Mouse (Mus musculus) cortical plate, adult 2 months (tissue): ENCODE results near the gene Rnf123. TPM values are rescaled to one million over a fixed set of nuclear protein-coding genes. Genes with fewer than 3 reads are reported as not detected.

Experiments
- H3K27ac ChIP-seq: fragments of 200-500 bp; 2 replicates; pipeline ENCODE4 v1.5.1; 2012; ENCODE audit warnings: low read length, control low read depth, inconsistent platforms; ENCODE audit not compliant: insufficient read depth
- H3K4me1 ChIP-seq: fragments of 200-500 bp; 2 replicates; pipeline ENCODE4 v1.6.1; 2011; ENCODE audit warnings: low read length; ENCODE audit not compliant: control insufficient read depth, insufficient read depth
- H3K4me3 ChIP-seq: fragments of 200-500 bp; 2 replicates; pipeline ENCODE4 v1.5.1; 2011; ENCODE audit warnings: mild to moderate bottlenecking, low read length, control low read depth; ENCODE audit not compliant: insufficient read depth
- CTCF ChIP-seq: fragments of 200-500 bp; IDR thresholded peaks from 2 replicates; pipeline ENCODE4 v1.5.1; 2011; ENCODE audit warnings: mild to moderate bottlenecking, control low read depth, low read length; ENCODE audit not compliant: insufficient read depth; ENCODE audit errors: extremely low read depth
- POLR2A ChIP-seq: fragments of 200-500 bp; IDR thresholded peaks from 2 replicates; pipeline ENCODE4 v1.6.1; 2011; ENCODE audit warnings: mild to moderate bottlenecking, low read length, control low read depth; ENCODE audit not compliant: insufficient read depth; ENCODE audit errors: extremely low read depth
- polyA plus RNA-seq: library from polyadenylated mRNA; depleted of rRNA; stranded (reverse); fragments of >200 nt; gene quantifications from 2 replicates; pipeline ENCODE4 v1.2.3, GENCODE M21; 2012

The Rnf123 gene
- polyA plus RNA-seq, 1 experiment: 76.2 TPM

- Histone ChIP-seq H3K27ac (no peak overlapping the region), H3K4me3 (no peak overlapping the region), H3K4me1 (no peaks in the 10 kb centered on the region)
- TF ChIP-seq POLR2A (no peak), CTCF (no peak)
Observed at GRCm38 (mm10) chr9:108085261-108085660, 2.1 kb upstream of the Rnf123 start.

- TF ChIP-seq CTCF: no peak
- TF ChIP-seq POLR2A: no peak
- H3K27ac ChIP-seq: no peak overlapping the region
- no peaks in the 10 kb centered on the region for H3K4me1 ChIP-seq
- no peak overlapping the region for H3K4me3 ChIP-seq
Observed at GRCm38 (mm10) chr9:108083561-108083960, 415 bp upstream of the Rnf123 start.

GRCm38 (mm10) chr9:108082549-108082948 is 597 bp downstream of the Rnf123 start:
- Histone ChIP-seq H3K4me3 (no peak overlapping the region), H3K4me1 (no peaks in the 10 kb centered on the region), H3K27ac (no peak overlapping the region)
- TF ChIP-seq CTCF (no peak), POLR2A (no peak)

- no peaks in the 10 kb centered on the region for H3K4me1 ChIP-seq
- no peak within 1 kb of the TSS for H3K27ac ChIP-seq
- H3K4me3 ChIP-seq: peak within 1 kb of the TSS; percentile 70
- TF ChIP-seq POLR2A (no peak), CTCF (no peak)
Observed at GRCm38 (mm10) chr9:108080168-108080567, 3.0 kb downstream of the Rnf123 start, which contains the start of gene Mst1. Gene Mst1 (plus strand): TSS chr9:108080436.

GRCm38 (mm10) chr9:108073141-108073930 is 9.8 kb downstream of the Rnf123 start:
- no peak overlapping the region for H3K4me3 ChIP-seq
- TF ChIP-seq POLR2A: no peak
- TF ChIP-seq CTCF: no peak
- no peak overlapping the region for H3K27ac ChIP-seq
- no peaks in the 10 kb centered on the region for H3K4me1 ChIP-seq

GRCm38 (mm10) chr9:108072481-108072924 is 10.6 kb downstream of the Rnf123 start:
- no peaks in the 10 kb centered on the region for H3K4me1 ChIP-seq
- TF ChIP-seq POLR2A (no peak), CTCF (no peak)
- H3K4me3 ChIP-seq: no peak overlapping the region
- no peak overlapping the region for H3K27ac ChIP-seq

GRCm38 (mm10) chr9:108071801-108072200 is 11.3 kb downstream of the Rnf123 start:
- H3K27ac ChIP-seq: no peak overlapping the region
- H3K4me1 ChIP-seq: no peaks in the 10 kb centered on the region
- no peak overlapping the region for H3K4me3 ChIP-seq
- TF ChIP-seq POLR2A: no peak
- TF ChIP-seq CTCF: no peak

- Histone ChIP-seq H3K4me3 (no peak overlapping the region), H3K4me1 (no peaks in the 10 kb centered on the region), H3K27ac (no peak overlapping the region)
- TF ChIP-seq CTCF: no peak
Observed at GRCm38 (mm10) chr9:108069529-108069928, 13.6 kb downstream of the Rnf123 start.

- Histone ChIP-seq H3K4me3 (no peak overlapping the region), H3K4me1 (no peaks in the 10 kb centered on the region), H3K27ac (no peak overlapping the region)
- no peak for TF ChIP-seq POLR2A
- TF ChIP-seq CTCF: no peak
Observed at GRCm38 (mm10) chr9:108069007-108069406, 14.1 kb downstream of the Rnf123 start.

- no peak overlapping the region for H3K4me3 ChIP-seq
- no peak for TF ChIP-seq POLR2A
- peak; percentile 99 for TF ChIP-seq CTCF
- no peak overlapping the region for H3K27ac ChIP-seq
- H3K4me1 ChIP-seq: no peaks in the 10 kb centered on the region
Observed at GRCm38 (mm10) chr9:108067900-108068299, 15.2 kb downstream of the Rnf123 start.
